Mouse (Mus musculus) E14TG2a.4 (cell line): Measurements from ENCODE around the gene Gm10300.

Experiments
- H3K27me3 ChIP-seq: 2 replicates; pipeline ENCODE4 v1.6.1; 2014; ENCODE audit warnings: low read length, control low read depth; ENCODE audit not compliant: insufficient read depth
- H3K36me3 ChIP-seq: 2 replicates; pipeline ENCODE4 v1.6.1; 2014; ENCODE audit warnings: low read length, control low read depth; ENCODE audit not compliant: insufficient read depth
- H3K4me1 ChIP-seq: replicated peaks from 2 replicates; pipeline ENCODE4 v1.6.1; 2014; ENCODE audit warnings: low read depth, low read length, control low read depth
- H3K4me3 ChIP-seq: replicated peaks from 2 replicates; pipeline ENCODE4 v1.5.1; 2014; ENCODE audit warnings: mild to moderate bottlenecking, low read length
- H3K9me3 ChIP-seq: 2 replicates; pipeline ENCODE4 v1.6.1; 2014; ENCODE audit warnings: low read length, control low read depth
- CTCF ChIP-seq: conservative IDR thresholded peaks from 2 replicates; pipeline ENCODE4 v1.5.1; 2014; ENCODE audit warnings: low read length
- NANOG ChIP-seq: IDR thresholded peaks from 2 replicates; pipeline ENCODE4 v1.6.1; 2014; ENCODE audit warnings: borderline replicate concordance, low read length, mixed read lengths
- POU5F1 ChIP-seq: IDR thresholded peaks from 2 replicates; pipeline ENCODE4 v1.6.1; 2014; ENCODE audit warnings: low read length, borderline replicate concordance

The Gm10300 gene

DNA sequence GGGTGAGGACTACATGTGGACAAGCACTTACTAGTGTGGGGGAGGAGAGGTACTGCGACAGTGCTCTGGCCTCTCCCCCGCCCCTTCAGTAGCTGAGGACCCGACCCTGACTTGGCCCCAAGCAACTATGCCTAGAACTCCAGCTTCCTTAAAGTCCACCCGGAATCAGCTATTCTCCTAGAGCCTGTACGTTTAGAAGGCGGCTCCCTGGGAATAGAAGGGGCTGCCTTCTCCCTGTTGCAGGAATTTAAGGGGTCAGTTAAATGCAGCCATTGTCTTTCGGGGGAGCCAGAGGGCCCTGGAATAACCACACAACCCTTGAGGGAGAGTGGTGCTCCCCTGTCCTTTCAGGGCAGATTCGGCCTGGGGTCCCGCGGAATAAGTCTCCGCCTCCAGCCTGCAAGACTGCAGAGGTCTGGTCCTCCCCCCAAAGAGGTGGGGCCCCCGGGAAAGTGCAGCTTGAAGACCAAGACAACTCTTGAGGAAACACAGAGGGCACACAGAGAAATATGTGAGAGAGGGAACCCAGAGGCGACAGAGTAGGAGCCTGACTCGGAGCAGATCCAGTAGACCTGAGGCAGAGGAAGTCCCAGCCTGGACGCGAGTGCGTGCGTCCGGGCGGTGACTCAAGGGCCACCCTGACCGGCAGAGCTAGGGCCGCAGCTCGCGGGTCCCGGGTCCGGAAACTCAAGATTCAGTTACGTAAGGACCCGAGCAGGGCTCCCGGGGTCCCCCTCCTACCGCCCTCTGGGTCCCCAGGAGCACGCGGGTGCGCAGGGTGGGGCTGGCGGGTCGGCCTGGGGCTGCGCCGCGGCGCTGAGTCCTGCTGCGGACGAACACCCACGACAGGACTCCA is at the start of gene Gm10300:
Gene Gm10300 (plus strand): TSS at position 621 of the 856 bp plus-strand sequence.
- TF ChIP-seq POU5F1 (no peak), CTCF (no peak), NANOG (no peak)
- Histone ChIP-seq H3K36me3 (no peaks in the 10 kb centered on the region), H3K4me3 (peak within 1 kb of the TSS; percentile 96), H3K27me3 (peaks cover 35% of the 10 kb centered on the region), H3K9me3 (no peaks in the 10 kb centered on the region), H3K4me1 (peaks cover 48% of the 10 kb centered on the region)

- no peaks in the 10 kb centered on the region for H3K36me3 ChIP-seq
- TF ChIP-seq POU5F1 (no peak), NANOG (no peak), CTCF (no peak)
- no peaks in the 10 kb centered on the region for H3K27me3 ChIP-seq
These were observed 49.2 kb upstream of the Gm10300 start for GRCm38 (mm10) chr4:132025264-132025663.

DNA sequence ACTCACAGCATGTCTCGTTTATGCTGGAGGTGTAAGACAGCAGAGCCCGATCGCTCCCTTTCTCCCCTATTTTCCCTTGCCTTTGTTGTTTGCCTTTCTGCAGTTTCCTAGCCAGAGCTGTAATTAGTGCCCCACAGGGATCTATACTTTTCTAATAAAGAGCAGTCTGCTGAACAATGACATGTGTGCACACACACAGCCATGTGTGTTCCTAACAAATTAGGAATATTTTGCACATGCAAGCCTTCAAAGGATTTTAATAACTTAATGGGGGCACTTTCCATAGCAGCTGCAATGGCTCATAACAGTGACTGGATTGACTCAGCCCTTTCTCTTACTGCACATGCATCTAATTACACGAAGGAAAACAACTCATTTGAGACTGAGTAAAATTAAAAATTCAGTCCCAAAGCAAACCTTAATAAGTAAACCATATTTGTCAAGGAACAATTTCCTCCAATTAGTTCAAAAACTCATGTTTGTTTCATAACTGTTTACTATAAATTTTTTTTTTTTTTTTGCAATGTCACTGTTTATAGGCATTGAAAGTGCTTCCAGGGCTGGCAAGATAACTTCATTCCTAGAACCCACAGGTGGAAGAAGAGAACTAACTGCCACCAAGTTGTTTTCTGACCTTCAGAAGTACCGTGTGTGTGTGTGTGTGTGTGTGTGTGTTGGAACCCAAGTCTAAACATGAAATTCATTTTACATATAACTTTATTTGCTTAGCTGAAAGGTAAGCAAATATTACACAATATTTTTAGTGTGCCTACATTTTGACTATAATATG is 48.6 kb upstream of the Gm10300 start:
- H3K4me3 ChIP-seq = no peak overlapping the region
- no peaks in the 10 kb centered on the region for H3K9me3 ChIP-seq
- peaks cover 31% of the 10 kb centered on the region for H3K4me1 ChIP-seq
- no peaks in the 10 kb centered on the region for H3K36me3 ChIP-seq
- no peaks in the 10 kb centered on the region for H3K27me3 ChIP-seq
- TF ChIP-seq NANOG (no peak), POU5F1 (no peak), CTCF (no peak)

More at GRCm38 (mm10) chr4:132025264-132025663, 49.2 kb upstream of the Gm10300 start:
- Histone ChIP-seq H3K4me3 (no peak overlapping the region), H3K9me3 (no peaks in the 10 kb centered on the region), H3K4me1 (peaks cover 37% of the 10 kb centered on the region)

DNA sequence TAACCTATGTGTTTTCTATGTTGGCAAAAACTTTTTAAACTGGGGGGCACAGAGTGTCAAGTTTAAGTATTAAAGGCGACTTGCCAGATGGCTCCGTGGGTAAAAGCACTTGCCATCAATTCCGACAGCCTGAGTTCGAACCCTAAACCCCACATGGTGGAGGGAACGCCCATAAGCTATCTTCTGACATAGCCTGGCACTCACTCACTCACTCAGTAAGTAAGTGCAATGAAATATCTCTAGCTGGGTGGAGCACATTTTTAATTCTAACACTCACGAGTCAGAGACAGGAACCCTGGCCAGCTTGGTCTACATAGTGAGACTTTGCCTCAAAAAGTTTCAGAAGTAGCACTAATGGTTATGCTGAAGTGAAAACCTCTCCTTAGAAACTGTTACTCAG is 47.3 kb upstream of the Gm10300 start:
- TF ChIP-seq NANOG (no peak), CTCF (no peak), POU5F1 (no peak)
- H3K27me3 ChIP-seq = no peaks in the 10 kb centered on the region
- H3K9me3 ChIP-seq = no peaks in the 10 kb centered on the region
- H3K4me3 ChIP-seq = no peak overlapping the region
- peaks cover 21% of the 10 kb centered on the region for H3K4me1 ChIP-seq
- no peaks in the 10 kb centered on the region for H3K36me3 ChIP-seq

DNA sequence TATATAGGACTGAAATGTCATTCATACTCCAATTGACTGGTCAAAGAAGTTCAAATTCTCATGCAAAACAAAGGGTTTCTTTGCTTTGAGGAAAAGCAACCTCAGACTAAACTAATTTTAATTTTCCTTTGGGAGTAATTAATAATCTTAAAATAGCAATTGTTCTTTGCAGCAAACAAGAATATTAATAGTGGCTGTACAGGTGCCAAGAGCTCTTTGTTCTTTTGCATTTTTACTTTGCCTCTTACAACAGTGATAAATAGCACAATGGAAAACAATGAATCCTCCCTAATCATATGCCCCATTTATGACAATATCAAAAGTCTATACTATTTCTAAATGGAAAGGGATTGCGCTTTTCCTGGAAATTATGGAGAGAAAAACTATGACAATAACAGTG is 46.7 kb upstream of the Gm10300 start:
- no peaks in the 10 kb centered on the region for H3K36me3 ChIP-seq
- peaks cover 21% of the 10 kb centered on the region for H3K4me1 ChIP-seq
- TF ChIP-seq NANOG = no peak
- no peak for TF ChIP-seq CTCF
- TF ChIP-seq POU5F1 = no peak
- no peak overlapping the region for H3K4me3 ChIP-seq
- H3K27me3 ChIP-seq = no peaks in the 10 kb centered on the region
- H3K9me3 ChIP-seq = no peaks in the 10 kb centered on the region

DNA sequence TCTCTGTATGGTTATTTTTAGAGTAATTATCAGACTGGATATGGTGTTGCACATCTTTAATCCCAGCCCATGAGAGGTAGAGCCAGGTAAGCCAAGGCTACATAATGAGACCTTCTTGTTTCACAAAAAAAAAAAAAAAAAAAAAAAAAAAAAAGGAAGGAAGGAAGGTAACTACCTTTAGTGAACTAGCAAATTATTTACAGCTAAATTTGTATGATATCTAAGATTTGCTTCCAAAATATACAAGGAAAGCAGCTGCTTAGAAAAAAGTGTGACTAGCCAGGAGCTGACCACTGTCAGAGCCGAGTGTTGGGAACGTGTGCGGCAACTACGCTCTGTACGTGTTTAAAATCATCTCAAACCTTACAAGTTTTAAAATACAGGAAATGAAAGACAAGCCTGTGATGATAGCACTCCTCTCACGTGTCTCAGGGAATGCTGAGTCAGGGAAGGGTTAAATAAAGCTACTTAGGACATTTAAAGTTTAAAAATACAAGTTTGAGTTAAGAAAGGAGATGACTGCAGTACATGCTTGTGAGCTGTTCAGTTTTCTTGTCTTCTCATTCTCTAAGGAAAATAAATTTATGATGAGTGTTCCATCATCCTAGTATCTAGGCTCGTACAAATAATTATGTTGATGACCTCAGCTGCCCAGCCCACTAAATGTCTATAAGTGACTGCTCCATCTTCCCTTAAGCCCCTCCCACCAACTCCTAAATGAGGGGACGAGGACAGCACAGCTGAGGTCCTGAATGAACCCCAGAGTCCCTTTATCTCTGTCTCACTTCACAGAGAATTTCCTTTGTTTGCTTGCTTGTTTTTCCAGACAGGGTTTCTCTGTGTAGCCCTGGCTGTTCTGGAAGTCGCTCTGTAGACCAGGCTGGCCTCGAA is 44.4 kb upstream of the Gm10300 start:
- Histone ChIP-seq H3K4me3 (no peak overlapping the region), H3K9me3 (no peaks in the 10 kb centered on the region), H3K4me1 (peaks cover 6% of the 10 kb centered on the region), H3K36me3 (no peaks in the 10 kb centered on the region), H3K27me3 (no peaks in the 10 kb centered on the region)
- no peak for TF ChIP-seq CTCF
- no peak for TF ChIP-seq POU5F1
- no peak for TF ChIP-seq NANOG

DNA sequence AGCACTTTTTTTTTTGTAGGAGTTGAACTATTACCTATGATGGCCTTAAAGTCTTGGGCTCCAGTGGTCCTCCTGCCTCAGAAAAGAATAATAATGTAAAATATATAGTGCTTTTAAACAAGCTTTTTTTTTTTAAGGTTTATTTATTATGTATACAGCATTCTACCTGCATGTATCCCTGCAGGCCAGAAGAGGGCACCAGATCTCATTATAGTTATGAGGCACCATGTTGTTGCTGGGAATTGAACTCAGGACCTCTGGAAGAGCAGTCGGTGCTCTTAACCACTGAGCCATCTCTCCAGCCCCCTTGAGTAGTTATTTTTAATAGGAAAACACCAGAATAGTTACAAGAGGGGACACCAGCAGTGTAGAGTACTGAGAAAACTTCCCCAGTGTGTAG is 41.3 kb upstream of the Gm10300 start:
- H3K36me3 ChIP-seq = no peaks in the 10 kb centered on the region
- TF ChIP-seq NANOG = no peak
- peak; percentile 33; the same call in 1 of the 2 replicates for TF ChIP-seq CTCF
- no peak for TF ChIP-seq POU5F1
- no peak overlapping the region for H3K4me3 ChIP-seq

More for the DNA sequence above, 41.3 kb upstream of the Gm10300 start:
- no peaks in the 10 kb centered on the region for H3K27me3 ChIP-seq
- no peaks in the 10 kb centered on the region for H3K4me1 ChIP-seq
- H3K9me3 ChIP-seq = no peaks in the 10 kb centered on the region
